Mouse (Mus musculus) neural tube, embryonic 14.5 days (tissue): ENCODE measurements around the gene Gm17604. TPM values are rescaled to one million over a fixed set of nuclear protein-coding genes. Genes with fewer than 3 reads are reported as not detected.

Experiments used
- ATAC-seq: fragments of 200-750 bp; cut with Nextera tagmentation; 2 replicates; pipeline ENCODE4 v1.8.0; 2017; ENCODE audit warnings: low read depth, mild to moderate bottlenecking, moderate TSS enrichment, moderate library complexity
- H3K27ac ChIP-seq: fragments of 300-500 bp; sonication (generic); 2 replicates; pipeline ENCODE4 v1.5.1; 2014; ENCODE audit warnings: low read depth, mild to moderate bottlenecking, control low read depth, low read length, moderate library complexity, mixed read lengths
- H3K27me3 ChIP-seq: fragments of 300-500 bp; sonication (generic); 2 replicates; pipeline ENCODE4 v1.6.1; 2014; ENCODE audit warnings: low read length; ENCODE audit not compliant: control insufficient read depth, insufficient read depth
- H3K36me3 ChIP-seq: fragments of 300-500 bp; sonication (generic); 2 replicates; pipeline ENCODE4 v1.6.1; 2014; ENCODE audit warnings: low read length, mixed read lengths; ENCODE audit not compliant: control insufficient read depth, insufficient read depth
- H3K4me1 ChIP-seq: fragments of 300-500 bp; sonication (generic); 2 replicates; pipeline ENCODE4 v1.6.1; 2014; ENCODE audit warnings: low read length; ENCODE audit not compliant: control insufficient read depth, insufficient read depth
- H3K4me2 ChIP-seq: fragments of 300-500 bp; sonication (generic); 2 replicates; pipeline ENCODE4 v1.6.1; 2014; ENCODE audit warnings: mild to moderate bottlenecking, low read depth, low read length, control low read depth
- H3K4me3 ChIP-seq: fragments of 300-500 bp; sonication (generic); 2 replicates; pipeline ENCODE4 v1.5.1; 2014; ENCODE audit warnings: low read depth, low read length, control low read depth, mixed read lengths
- H3K9ac ChIP-seq: fragments of 300-500 bp; sonication (generic); replicated peaks from 2 replicates; pipeline ENCODE4 v1.6.1; 2014; ENCODE audit warnings: low read depth, mild to moderate bottlenecking, control low read depth, low read length, mixed read lengths
- H3K9me3 ChIP-seq: fragments of 300-500 bp; sonication (generic); 2 replicates; pipeline ENCODE4 v1.6.1; 2016; ENCODE audit warnings: low read length; ENCODE audit not compliant: control insufficient read depth
- WGBS: fragments of 180-500 bp; shearing (Covaris S2); extraction: QIAGEN DNeasy Blood & Tissue Kit; methylation state at CpG from one replicate; pipeline ENCODE4 v1.1.7; 2014; 5-methylcytosine and 5-hydroxymethylcytosine counted together
- polyA plus RNA-seq: library from polyadenylated mRNA; unstranded; fragments of >200 nt; fragmentation: Nextera tagmentation; extraction: Ambion mirVana; gene quantifications from 2 replicates; pipeline ENCODE4 v1.2.1, GENCODE M21; 2014

Gene Gm17604
- not detected in 2 replicates for polyA plus RNA-seq

DNA sequence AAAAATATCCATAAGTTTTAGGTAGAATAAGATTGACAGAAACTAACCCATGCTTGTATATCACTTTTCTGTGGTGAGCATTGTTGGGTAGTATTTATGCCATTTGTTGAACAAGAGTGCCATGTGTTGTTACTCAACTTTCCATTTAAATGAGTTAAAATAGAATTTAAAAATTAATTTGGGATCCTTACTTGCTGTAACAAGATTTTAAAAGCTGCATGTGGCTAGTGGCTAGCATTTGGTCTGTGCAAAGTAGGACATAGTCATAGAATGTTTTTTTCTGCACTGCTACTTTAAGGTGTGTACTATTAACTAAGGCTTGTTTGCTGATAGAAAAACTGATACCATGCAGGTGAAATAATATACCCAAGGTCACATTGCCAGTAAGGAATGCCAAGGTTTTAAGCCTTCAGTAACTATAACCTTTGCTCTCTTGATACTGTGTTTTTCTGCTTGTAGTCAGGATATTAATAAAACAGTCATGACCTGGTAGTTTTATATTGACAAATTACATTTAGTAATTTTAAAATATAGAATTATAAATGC is at the start of gene Gm17604:
Gene Gm17604 (minus strand): TSS at position 51 of the 546 bp plus-strand sequence.
- Histone ChIP-seq H3K27ac (no peak within 1 kb of the TSS), H3K4me3 (no peak within 1 kb of the TSS), H3K4me2 (no peak within 1 kb of the TSS), H3K36me3 (no peaks in the 10 kb centered on the region), H3K4me1 (no peaks in the 10 kb centered on the region), H3K9me3 (no peaks in the 10 kb centered on the region), H3K27me3 (no peaks in the 10 kb centered on the region), H3K9ac (no peak within 1 kb of the TSS)
- no peak for ATAC-seq

DNA sequence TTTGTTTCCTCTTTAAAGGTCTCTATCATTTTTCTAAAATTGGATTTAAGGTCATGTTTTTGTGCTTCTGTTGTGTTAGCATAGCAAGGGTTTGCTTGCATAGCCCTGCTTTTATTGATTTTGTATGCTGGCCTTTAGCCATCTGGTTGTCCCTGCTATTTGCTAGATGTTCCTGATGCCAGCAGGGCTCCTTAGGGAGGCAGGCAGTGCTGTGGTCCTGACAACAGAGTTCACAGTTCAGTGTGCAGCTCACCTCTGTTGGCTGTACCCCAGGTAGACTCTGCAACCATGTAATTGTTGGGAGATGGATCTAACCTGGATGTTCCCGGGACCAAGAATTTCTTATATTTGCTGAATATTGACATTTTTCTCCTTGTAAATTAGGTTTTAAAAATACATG is 45.3 kb upstream of the Gm17604 start:
- Histone ChIP-seq H3K36me3 (no peaks in the 10 kb centered on the region), H3K9me3 (no peaks in the 10 kb centered on the region), H3K4me1 (no peaks in the 10 kb centered on the region), H3K9ac (no peak overlapping the region), H3K4me3 (no peak overlapping the region), H3K27ac (no peak overlapping the region), H3K4me2 (no peak overlapping the region), H3K27me3 (no peaks in the 10 kb centered on the region)
- ATAC-seq = no peak
- WGBS = 92% methylated on average over 1 of the region's 1 CpGs

DNA sequence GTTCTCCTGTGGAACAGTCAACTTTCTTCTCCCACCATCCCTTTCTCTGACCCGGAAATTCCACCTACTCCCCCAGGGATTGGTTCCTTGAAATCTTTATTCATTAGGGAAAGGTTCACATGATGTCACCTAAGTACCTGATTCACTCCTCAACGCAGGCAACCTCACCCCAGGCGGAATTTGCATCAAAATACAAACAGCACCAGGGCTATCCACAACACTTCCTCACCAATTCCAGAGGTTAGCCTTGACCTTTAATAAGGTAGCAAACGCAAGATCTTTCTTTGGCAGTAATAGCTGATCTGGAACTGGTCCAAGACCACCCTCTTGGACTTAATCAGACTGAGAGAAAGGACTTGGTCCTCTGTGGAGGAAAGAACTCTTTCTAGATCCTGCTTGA is 1.5 kb downstream of the Gm17604 start:
- no peaks in the 10 kb centered on the region for H3K4me1 ChIP-seq
- 40% methylated on average over 4 of the region's 4 CpGs for WGBS
- no peak overlapping the region for H3K4me2 ChIP-seq
- H3K9ac ChIP-seq = no peak overlapping the region
- H3K4me3 ChIP-seq = no peak overlapping the region
- no peaks in the 10 kb centered on the region for H3K27me3 ChIP-seq
- no peak overlapping the region for H3K27ac ChIP-seq
- ATAC-seq = no peak
- no peaks in the 10 kb centered on the region for H3K36me3 ChIP-seq
- no peaks in the 10 kb centered on the region for H3K9me3 ChIP-seq

DNA sequence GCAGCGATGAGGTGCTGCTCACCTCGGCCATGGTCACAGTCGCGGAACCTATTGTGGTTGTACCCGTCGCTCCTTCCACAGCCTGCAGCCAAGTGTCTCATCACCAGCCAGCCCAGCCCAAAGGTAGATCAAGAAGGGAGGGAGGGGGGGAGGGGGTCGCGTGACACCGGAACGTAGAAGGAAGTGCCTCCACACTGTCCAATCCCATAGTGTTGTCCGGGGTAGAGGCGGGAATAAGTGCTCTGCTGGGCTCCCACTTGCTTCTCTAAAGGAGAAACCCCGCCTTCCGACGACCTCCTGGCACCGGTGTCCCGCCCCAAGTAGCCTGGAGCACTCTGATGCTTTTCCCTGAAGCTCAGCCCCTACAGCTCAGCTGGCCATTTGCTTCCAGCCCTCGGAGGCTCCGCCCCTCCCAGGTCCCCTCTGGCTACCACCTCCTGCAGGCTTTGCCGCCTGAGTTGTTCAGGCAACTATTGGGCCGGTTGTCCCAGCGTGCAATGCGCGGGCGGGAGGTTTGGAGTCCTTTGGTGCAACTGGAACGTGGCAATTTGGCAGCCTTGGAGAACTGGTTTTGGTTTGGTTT is 24.3 kb downstream of the Gm17604 start, which contains the start of the genes Mospd2 and Fancb:
Gene Mospd2 (minus strand): TSS at position 183 of the 583 bp plus-strand sequence.
Gene Fancb (plus strand): TSS at position 400 of the 583 bp plus-strand sequence.
- H3K4me2 ChIP-seq = peak within 1 kb of the TSS; percentile 49
- ATAC-seq = peak; percentile 100

DNA sequence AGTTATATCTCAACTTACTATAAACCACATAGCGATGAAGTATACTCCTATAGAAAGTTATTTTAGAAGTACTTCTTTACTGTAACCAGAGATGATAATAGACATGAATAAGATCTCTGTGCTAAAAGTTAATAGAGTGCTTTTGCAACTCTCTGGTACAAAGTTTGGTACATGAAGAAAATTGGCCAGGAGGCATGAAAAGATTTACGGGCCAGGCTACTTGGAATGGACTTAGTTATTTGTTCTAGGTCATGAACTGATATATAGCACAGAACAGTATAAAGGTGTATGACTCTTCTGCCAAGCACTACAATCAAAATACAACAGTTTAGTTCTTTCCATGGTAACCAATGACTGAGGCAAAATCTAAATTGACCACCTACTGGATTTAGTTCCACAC is 25.8 kb downstream of the Gm17604 start:
- peak overlapping the region; percentile 49 for H3K4me2 ChIP-seq
- WGBS = 94% methylated on average over 2 of the region's 2 CpGs
- no peaks in the 10 kb centered on the region for H3K4me1 ChIP-seq
- no peaks in the 10 kb centered on the region for H3K36me3 ChIP-seq
- H3K27ac ChIP-seq = no peak overlapping the region
- no peaks in the 10 kb centered on the region for H3K9me3 ChIP-seq
- H3K9ac ChIP-seq = no peak overlapping the region
- H3K27me3 ChIP-seq = no peaks in the 10 kb centered on the region
- H3K4me3 ChIP-seq = no peak overlapping the region
- ATAC-seq = no peak

More for the DNA sequence above, 24.3 kb downstream of the Gm17604 start, which contains the start of the genes Mospd2 and Fancb:
- Histone ChIP-seq H3K27me3 (no peaks in the 10 kb centered on the region), H3K4me3 (peak within 1 kb of the TSS; percentile 56), H3K27ac (no peak within 1 kb of the TSS), H3K4me1 (no peaks in the 10 kb centered on the region), H3K36me3 (no peaks in the 10 kb centered on the region), H3K9me3 (no peaks in the 10 kb centered on the region), H3K9ac (peak within 1 kb of the TSS; percentile 57)
- WGBS = 14% methylated on average over 22 of the region's 26 CpGs

DNA sequence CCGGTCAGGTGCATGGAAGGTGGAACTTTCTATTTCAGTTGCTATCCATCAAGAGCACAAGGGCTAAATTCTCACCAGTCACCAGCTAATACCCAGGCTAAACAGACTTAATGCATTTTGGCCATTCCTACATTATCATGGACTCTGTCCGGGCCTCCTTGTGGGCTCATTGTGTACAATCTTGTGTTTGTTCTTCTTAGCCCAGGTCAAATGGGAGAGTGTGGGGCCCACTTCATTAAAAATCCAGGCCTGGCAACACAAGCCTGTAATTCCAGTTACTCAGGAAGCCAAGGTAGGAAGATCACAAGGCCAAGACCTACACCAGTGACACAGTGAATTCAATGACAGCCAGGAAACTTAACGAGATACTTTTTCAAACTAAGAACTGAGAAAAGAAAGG is 33.4 kb downstream of the Gm17604 start:
- H3K4me2 ChIP-seq = no peak overlapping the region
- H3K4me3 ChIP-seq = no peak overlapping the region
- no peak overlapping the region for H3K9ac ChIP-seq
- H3K4me1 ChIP-seq = no peaks in the 10 kb centered on the region
- no peaks in the 10 kb centered on the region for H3K27me3 ChIP-seq
- H3K27ac ChIP-seq = no peak overlapping the region
- WGBS = 92% methylated on average over 3 of the region's 3 CpGs
- H3K9me3 ChIP-seq = no peaks in the 10 kb centered on the region
- no peak for ATAC-seq
- H3K36me3 ChIP-seq = no peaks in the 10 kb centered on the region

DNA sequence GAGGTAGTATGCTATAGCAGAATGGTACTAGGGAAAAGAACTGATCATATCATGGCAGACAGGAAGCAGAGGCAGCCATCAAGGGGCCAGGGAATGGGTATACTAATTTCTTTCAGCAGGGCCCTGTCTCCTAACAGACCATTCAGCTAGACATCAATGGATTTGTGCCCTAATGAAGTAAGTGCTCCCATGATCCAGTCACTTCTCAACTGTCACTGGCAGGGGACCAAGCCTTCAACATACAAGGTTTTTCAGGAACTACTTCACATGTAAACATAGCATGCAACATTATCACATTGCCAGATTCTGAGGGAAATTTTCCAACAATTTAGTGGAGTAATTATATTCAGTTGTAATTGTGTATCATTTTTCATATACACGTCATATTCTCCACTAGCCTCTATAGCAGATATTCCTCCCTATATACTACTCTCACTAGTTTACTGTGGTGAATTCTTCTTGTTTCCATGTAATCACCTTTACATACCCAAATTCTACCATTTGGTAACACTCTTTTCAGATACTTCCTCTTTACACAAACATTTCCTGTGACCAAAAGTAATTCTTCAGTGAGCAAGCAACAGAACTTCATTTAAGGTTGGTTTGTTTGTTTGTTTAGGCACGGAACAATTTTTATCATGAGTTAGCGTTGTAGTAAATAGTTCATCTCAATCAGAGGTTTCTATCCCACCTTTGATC is 38.7 kb downstream of the Gm17604 start:
- WGBS = 88% methylated on average over 3 of the region's 3 CpGs
- Histone ChIP-seq H3K4me3 (no peak overlapping the region), H3K9me3 (no peaks in the 10 kb centered on the region), H3K4me1 (no peaks in the 10 kb centered on the region), H3K9ac (no peak overlapping the region), H3K36me3 (no peaks in the 10 kb centered on the region), H3K4me2 (no peak overlapping the region), H3K27ac (no peak overlapping the region), H3K27me3 (no peaks in the 10 kb centered on the region)
- no peak for ATAC-seq
